In genomic region chr4:86020372-86021090, GRCm38 (mm10) we compare ENCODE assay signal across 10 mouse cellular contexts.
DNase-seq lines count a peak whose midpoint lies in the region; ATAC-seq lines count a peak whose summit lies in the region.
"Had no signal": no experiment of that assay in that cellular context is flagged by ENCODE, and none has a peak within 500 bp of the region (broad histone marks: within the 10 kb centered on the region; RNA-seq: fewer than 3 reads in every experiment).

No protein-coding gene starts in this region.

- H3K9ac ChIP-seq in embryonic facial prominence, embryonic 14.5 days (ENCODE audit: low read depth, low read length): no peak overlapping the region
- no peak overlapping the region for H3K9ac ChIP-seq in hindbrain, embryonic 16.5 days (ENCODE audit: low read depth, low read length)
- H3K9ac ChIP-seq in neural tube, embryonic 12.5 days: no peak overlapping the region

- peak; percentile 12 to 28 for DNase-seq in layer of hippocampus, postnatal 10 days (ENCODE audit: low spot score in 2 of 2)
- DNase-seq in layer of hippocampus, adult 9-10 months (ENCODE audit: low spot score): no peak
- peak; percentile 85 for DNase-seq in embryonic facial prominence, embryonic 14.5 days (ENCODE audit: low spot score)
- DNase-seq in kidney, postnatal 10 days: no peak
- no peak for DNase-seq in thymus, postnatal 10 days (ENCODE audit: low spot score in 2 of 2)
- no peak for DNase-seq in thymus, postnatal 25 days
- DNase-seq: heart, adult 11 months had no signal

- no peak overlapping the region for H3K4me2 ChIP-seq in embryonic facial prominence, embryonic 14.5 days (ENCODE audit: low read depth, low read length)
- no peak overlapping the region for H3K4me2 ChIP-seq in hindbrain, embryonic 16.5 days (ENCODE audit: low read length)
- no peak overlapping the region for H3K4me2 ChIP-seq in neural tube, embryonic 12.5 days (replicated peaks)

- H3K9me3 ChIP-seq in embryonic facial prominence, embryonic 14.5 days (ENCODE audit: control insufficient read depth, low read length): no peaks in the 10 kb centered on the region
- no peaks in the 10 kb centered on the region for H3K9me3 ChIP-seq in hindbrain, embryonic 16.5 days (ENCODE audit: control insufficient read depth, low read length)
- no peaks in the 10 kb centered on the region for H3K9me3 ChIP-seq in neural tube, embryonic 12.5 days

- 52% methylated on average over 10 of the region's 10 CpGs for WGBS in embryonic facial prominence, embryonic 14.5 days
- 19% methylated on average over 10 of the region's 10 CpGs for WGBS in hindbrain, embryonic 16.5 days
- WGBS in neural tube, embryonic 12.5 days: 35% methylated on average over 10 of the region's 10 CpGs

- H3K4me3 ChIP-seq in embryonic facial prominence, embryonic 14.5 days (ENCODE audit: low read depth, low read length): no peak overlapping the region
- no peak overlapping the region for H3K4me3 ChIP-seq in hindbrain, embryonic 16.5 days (ENCODE audit: low read length)
- no peak overlapping the region for H3K4me3 ChIP-seq in neural tube, embryonic 12.5 days

- H3K4me1 ChIP-seq in embryonic facial prominence, embryonic 14.5 days (ENCODE audit: control insufficient read depth, insufficient read depth, low read length): peaks cover 12% of the 10 kb centered on the region
- H3K4me1 ChIP-seq in hindbrain, embryonic 16.5 days (ENCODE audit: control insufficient read depth, insufficient read depth, low read depth, low read length): peaks cover 3% of the 10 kb centered on the region
- peaks cover 6% of the 10 kb centered on the region; the same call in 1 of the 2 replicates for H3K4me1 ChIP-seq in neural tube, embryonic 12.5 days

- H3K27ac ChIP-seq in embryonic facial prominence, embryonic 14.5 days (replicated peaks; ENCODE audit: low read depth, low read length): peak overlapping the region; percentile 44; the same call in 1 of the 2 replicates
- H3K27ac ChIP-seq in hindbrain, embryonic 16.5 days (ENCODE audit: low read depth, low read length): peak overlapping the region; percentile 59
- H3K27ac ChIP-seq in neural tube, embryonic 12.5 days: no peak overlapping the region
- H3K27ac ChIP-seq: macrophage had no signal

- no peaks in the 10 kb centered on the region for H3K27me3 ChIP-seq in embryonic facial prominence, embryonic 14.5 days (replicated peaks; ENCODE audit: control insufficient read depth, insufficient read depth, low read length)
- H3K27me3 ChIP-seq in hindbrain, embryonic 16.5 days (replicated peaks; ENCODE audit: control insufficient read depth, insufficient read depth, low read length): no peaks in the 10 kb centered on the region
- no peaks in the 10 kb centered on the region for H3K27me3 ChIP-seq in neural tube, embryonic 12.5 days (replicated peaks)

- H3K36me3 ChIP-seq in embryonic facial prominence, embryonic 14.5 days (ENCODE audit: control insufficient read depth, insufficient read depth, low read length): no peaks in the 10 kb centered on the region
- no peaks in the 10 kb centered on the region for H3K36me3 ChIP-seq in hindbrain, embryonic 16.5 days (ENCODE audit: control insufficient read depth, insufficient read depth, low read length)
- H3K36me3 ChIP-seq in neural tube, embryonic 12.5 days: no peaks in the 10 kb centered on the region

- peak; percentile 84 for ATAC-seq in embryonic facial prominence, embryonic 14.5 days (ENCODE audit: low read depth)
- peak; percentile 94 for ATAC-seq in hindbrain, embryonic 16.5 days
- ATAC-seq in neural tube, embryonic 12.5 days (ENCODE audit: low FRiP score, low read depth): peak; percentile 88

Comparison
In these comparisons a context has a peak if more than half of its experiments do, and no peak if none do; other contexts are left out.
1. DNase-seq: peak in layer of hippocampus, postnatal 10 days (2 of 2) and embryonic facial prominence, embryonic 14.5 days (single experiment); none in layer of hippocampus, adult 9-10 months (single experiment), kidney, postnatal 10 days (single experiment), thymus, postnatal 10 days (0 of 2) and thymus, postnatal 25 days (single experiment).
2. Peak in every context shown above with its lines, with median percentiles within 50 percentile points of each other: ATAC-seq.